Mouse (Mus musculus) embryonic stem cell, embryonic (primary cell): ENCODE measurements at regions not wholly inside any gene's neighbourhood (a gene's known extent, or its start where the extent isn't known, plus 50 kb on each side); places are given as distances from the start of the nearest gene placed in this dataset.

Experiments
- CTCF ChIA-PET, 4 experiments: fragments of 300-600 bp in 2 of 4; fragments of 350-600 bp in 2 of 4; sonication (Branson Sonifier 250); formaldehyde crosslinking; loops; one replicate each; lab custom pipeline; 2022; ENCODE audit warnings: inconsistent platforms in 2 of 4; lab: Charles Lee
- POLR2A ChIA-PET, 4 experiments: fragments of 300-600 bp in 2 of 4; fragments of 350-600 bp in 2 of 4; sonication (Branson Sonifier 250); formaldehyde crosslinking; loops; one replicate each; lab custom pipeline; 2022; ENCODE audit warnings: antibody characterized with exemption in 4 of 4, inconsistent platforms in 1 of 4; lab: Charles Lee

GRCm38 (mm10) chr9:76734387-76734786 is 167.5 kb upstream of the Fam83b start:
- CTCF ChIA-PET = no interaction called here
- POLR2A ChIA-PET = no interaction called here

DNA sequence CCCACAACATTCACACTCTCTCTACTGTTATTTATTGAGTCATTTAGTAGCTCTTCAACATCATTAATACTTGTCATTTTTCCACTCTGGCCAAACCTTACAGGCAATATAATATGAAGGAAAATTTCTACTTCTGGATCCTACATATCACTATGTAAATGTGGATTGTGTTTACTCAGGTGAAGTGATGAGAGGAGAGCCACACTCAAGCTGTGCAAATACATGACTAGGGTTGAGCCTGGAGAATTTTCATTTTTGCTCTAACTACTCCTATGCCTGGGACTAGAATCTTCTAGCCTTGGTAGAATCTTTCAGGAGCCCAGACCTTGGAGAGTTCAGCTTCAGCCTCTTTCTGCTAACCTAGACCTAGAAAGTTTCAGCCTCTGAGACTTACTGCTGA is 166.9 kb upstream of the Fam83b start:
- ChIA-PET POLR2A (no interaction called here), CTCF (no interaction called here)

GRCm38 (mm10) chr9:76722881-76723280 is 156.0 kb upstream of the Fam83b start:
- POLR2A ChIA-PET = no interaction called here

DNA sequence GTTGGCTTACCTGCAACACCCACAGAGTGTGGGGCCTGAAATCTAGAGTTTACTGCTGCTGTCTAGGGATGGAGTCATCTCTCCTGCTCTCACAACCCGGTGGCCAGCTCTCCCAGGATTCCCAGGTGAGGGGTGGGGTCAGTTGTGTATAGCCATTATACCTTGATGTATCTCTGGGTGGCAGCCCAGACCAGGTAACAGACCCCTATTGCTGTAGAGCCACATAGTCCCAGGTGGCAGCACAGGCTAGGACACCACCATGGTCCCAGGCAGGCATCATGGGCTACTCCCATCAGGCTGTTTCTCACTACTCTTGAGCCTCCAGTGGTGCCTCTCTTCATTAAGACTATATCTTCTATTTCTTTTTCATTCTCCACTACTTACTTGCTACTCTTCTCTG is 148.9 kb upstream of the Fam83b start:
- POLR2A ChIA-PET = no interaction called here
- CTCF ChIA-PET = no interaction called here

More at GRCm38 (mm10) chr9:76722881-76723280, 156.0 kb upstream of the Fam83b start:
- CTCF ChIA-PET = no interaction called here

DNA sequence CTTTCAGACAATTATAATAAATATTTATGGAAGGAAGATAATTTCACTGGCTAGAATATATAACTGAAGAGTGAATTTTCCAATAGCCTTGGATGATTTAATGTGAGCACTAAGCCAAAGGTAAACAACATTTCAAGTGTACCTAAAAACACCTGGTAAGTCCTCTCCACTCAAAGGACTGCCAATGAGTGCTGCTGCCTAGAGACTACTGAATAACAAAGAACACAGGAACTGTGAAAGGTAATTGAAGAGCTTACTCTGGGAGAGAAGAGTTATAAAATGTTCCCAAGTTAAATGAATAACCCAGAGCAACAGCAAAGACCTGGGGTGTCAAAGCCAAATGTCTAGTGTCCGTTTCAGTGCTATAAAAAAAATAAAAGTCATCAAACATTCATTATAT is 139.5 kb upstream of the Fam83b start:
- POLR2A ChIA-PET = no interaction called here
- CTCF ChIA-PET = no interaction called here

GRCm38 (mm10) chr9:76705786-76706185 is 138.9 kb upstream of the Fam83b start:
- POLR2A ChIA-PET = no interaction called here
- CTCF ChIA-PET = no interaction called here

GRCm38 (mm10) chr9:76695547-76695946 is 128.6 kb upstream of the Fam83b start:
- ChIA-PET CTCF (no interaction called here), POLR2A (no interaction called here)

GRCm38 (mm10) chr9:76692976-76693375 is 126.1 kb upstream of the Fam83b start:
- ChIA-PET POLR2A (interaction anchor here in 1 of 4 experiments (1.5 kb wide), 1 partner anchor 15 kb away, joined by 3 read pairs; no protein-coding TSS in a partner anchor), CTCF (interaction anchor here in 1 of 4 experiments (0.6 kb wide), 1 partner anchor 18 kb away, joined by 4 read pairs; no protein-coding TSS in a partner anchor)

DNA sequence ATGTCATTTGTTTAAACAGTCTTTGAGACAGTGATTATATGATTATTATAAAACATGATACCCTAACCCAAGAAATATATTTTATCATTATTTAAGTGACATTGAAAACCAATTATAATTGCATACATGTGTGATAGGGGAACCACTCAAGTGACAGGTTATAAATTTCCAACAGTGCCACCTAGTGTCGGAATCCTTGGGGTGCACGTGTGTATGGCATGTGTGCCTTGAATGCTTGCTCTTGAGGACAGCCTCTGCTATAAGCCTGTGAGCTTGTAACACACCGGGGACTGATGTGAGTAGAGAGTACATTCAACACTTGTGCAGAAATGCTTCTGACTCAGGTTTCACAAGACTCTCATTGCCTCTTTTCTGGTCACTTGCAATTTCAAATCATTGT is 93.9 kb upstream of the Fam83b start:
- POLR2A ChIA-PET = no interaction called here
- CTCF ChIA-PET = no interaction called here

GRCm38 (mm10) chr9:76659798-76660197 is 92.9 kb upstream of the Fam83b start:
- POLR2A ChIA-PET = no interaction called here
- CTCF ChIA-PET = no interaction called here

DNA sequence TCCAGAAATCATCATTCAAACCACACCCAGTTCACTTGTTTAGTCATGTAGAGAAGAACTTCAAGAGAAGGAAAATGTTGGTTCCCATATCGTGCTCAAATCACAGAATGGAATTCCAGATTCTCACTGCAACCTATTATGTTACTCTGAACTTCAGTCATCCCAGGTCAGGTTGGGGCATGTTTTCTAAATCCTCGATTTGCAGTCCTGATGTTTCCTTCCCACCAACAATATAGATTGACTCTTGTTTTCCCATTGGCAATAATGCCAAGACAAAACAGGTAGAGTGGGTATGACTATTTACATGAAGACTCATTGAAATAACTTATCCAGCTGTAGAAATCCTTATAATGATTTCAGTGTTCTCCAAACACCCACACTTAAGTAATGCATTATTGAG is 86.4 kb upstream of the Fam83b start:
- CTCF ChIA-PET = no interaction called here
- POLR2A ChIA-PET = no interaction called here

DNA sequence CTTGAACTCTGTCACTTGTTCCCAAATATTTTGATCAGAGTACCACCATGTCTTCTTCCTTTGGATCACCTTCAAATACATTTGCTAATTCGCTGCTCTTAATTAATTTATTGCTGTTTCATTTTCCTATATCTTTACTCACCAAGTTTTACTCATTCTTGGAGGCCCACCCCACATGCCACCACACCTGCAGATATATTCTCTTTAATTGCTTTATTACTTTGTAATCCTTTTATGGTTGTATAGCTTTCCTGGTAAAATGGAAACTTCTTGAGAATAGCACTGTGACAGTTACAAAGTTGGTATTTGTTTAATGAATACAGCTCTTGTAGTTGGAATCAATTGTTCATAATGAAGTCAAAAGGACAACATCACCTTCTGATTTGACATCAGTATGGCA is 82.6 kb upstream of the Fam83b start:
- ChIA-PET POLR2A (interaction anchor here in 1 of 4 experiments (0.6 kb wide), 1 partner anchor 20 kb away, joined by 3 read pairs; no protein-coding TSS in a partner anchor), CTCF (no interaction called here)

DNA sequence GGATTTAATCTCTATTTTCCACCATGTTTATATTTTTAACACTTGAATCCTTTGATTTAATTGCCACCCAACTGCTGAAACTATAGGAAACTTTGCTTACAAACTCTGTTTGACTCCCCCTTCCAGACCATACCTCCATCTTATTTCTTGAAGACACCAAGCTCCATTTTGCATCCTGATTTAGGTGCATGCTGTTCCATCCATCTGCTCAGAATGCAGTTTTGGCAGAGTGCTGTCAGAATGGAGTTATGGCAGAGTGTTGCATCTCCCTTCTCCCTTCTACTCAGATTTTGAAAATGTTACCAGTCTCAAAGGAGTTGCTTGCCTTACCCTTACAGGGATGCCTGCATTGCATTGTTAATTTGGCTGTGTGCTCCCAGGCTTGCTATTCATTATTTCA is 79.5 kb upstream of the Fam83b start:
- CTCF ChIA-PET = no interaction called here
- POLR2A ChIA-PET = interaction anchor here in 1 of 4 experiments (0.5 kb wide), 1 partner anchor 207 kb away, joined by 3 read pairs; no protein-coding TSS in a partner anchor
